Mouse (Mus musculus): ENCODE measurements around the gene Rnf227.

- TF ChIP-seq GATA1 (IDR thresholded peaks at IDR 0.05; ENCODE audit: low read length) (no peak), TAL1 (IDR thresholded peaks at IDR 0.05; ENCODE audit: low read length) (no peak)
Observed at GRCm38 (mm10) chr11:69379600-69379999, 39.3 kb downstream of the Rnf227 start.
